Mouse (Mus musculus): ENCODE results near the gene Trp53inp2. TPM values are rescaled to one million over a fixed set of nuclear protein-coding genes. Genes with fewer than 3 reads are reported as not detected.

The Trp53inp2 gene
- total and polyA plus RNA-seq, 3 experiments = 2.7 to 7.0 TPM; not detected in 1

GRCm38 (mm10) chr2:155356971-155357591 lies 23.8 kb upstream of the Trp53inp2 start, which contains the start of gene Pigu:
Gene Pigu, minus strand, starts transcription at chr2:155357430.
- DNase-seq (ENCODE audit: low read depth, low spot score) = peak; percentile 98
- peaks cover 6% of the 10 kb centered on the region in 2 experiments for H3K4me1 ChIP-seq (ENCODE audit: control insufficient read depth in 1 of 2, insufficient read depth in 2 of 2, low read length in 2 of 2)
- no peaks in the 10 kb centered on the region for H3K27me3 ChIP-seq (ENCODE audit: control insufficient read depth in 1 of 2, insufficient read depth in 2 of 2, low read length in 2 of 2)
- H3K9ac ChIP-seq (ENCODE audit: control insufficient read depth, low read depth, low read length, poor library complexity, severe bottlenecking) = peak within 1 kb of the TSS; percentile 90
- peaks cover 0 to 14% of the 10 kb centered on the region in 2 experiments; a peak in 2 of 4 replicates for H3K36me3 ChIP-seq (ENCODE audit: control insufficient read depth in 1 of 2, insufficient read depth in 2 of 2, low read length in 2 of 2)
- no peaks in the 10 kb centered on the region for H3K9me3 ChIP-seq (replicated peaks; ENCODE audit: insufficient read depth, low read length)
- peaks cover 19% of the 10 kb centered on the region for H3K79me2 ChIP-seq (ENCODE audit: control insufficient read depth, insufficient read depth, low read length, poor library complexity)
- H3K4me3 ChIP-seq (ENCODE audit: control insufficient read depth in 1 of 2, insufficient read depth in 1 of 2, low read depth in 2 of 2, low read length in 2 of 2) = peak within 1 kb of the TSS; percentile 87 to 92
- H3K27ac ChIP-seq (ENCODE audit: control insufficient read depth, low read depth, low read length) = peak within 1 kb of the TSS; percentile 68
- TF ChIP-seq JUND (IDR thresholded peaks at IDR 0.05; ENCODE audit: low read depth, low read length) (no peak), CTCF (IDR thresholded peaks at IDR 0.05 in 2 of 3, conservative IDR thresholded peaks at IDR 0.05 in 1 of 3; ENCODE audit: control insufficient read depth in 1 of 3, insufficient read depth in 1 of 3, low read depth in 2 of 3, low read length in 3 of 3, poor library complexity in 1 of 3, severe bottlenecking in 1 of 3) (0 out of 6 replicates have a peak, but pooled peaks of 1 of the 3 experiments have one; percentile 1), ZNF384 (IDR thresholded peaks at IDR 0.05; ENCODE audit: low read depth, low read length) (no peak), MAFK (IDR thresholded peaks at IDR 0.05; ENCODE audit: borderline replicate concordance, low read depth, low read length) (no peak), ELF1 (IDR thresholded peaks at IDR 0.05; ENCODE audit: low read depth, low read length) (peak; percentile 98), MXI1 (IDR thresholded peaks at IDR 0.05; ENCODE audit: low read depth, low read length) (peak; percentile 95), POLR2A (IDR thresholded peaks at IDR 0.05; ENCODE audit: control insufficient read depth in 1 of 2, insufficient read depth in 1 of 2, low read depth in 1 of 2, low read length in 2 of 2, poor library complexity in 1 of 2) (peak; percentile 84), NRF1 (IDR thresholded peaks at IDR 0.05; ENCODE audit: insufficient read depth, low read depth, low read length, poor library complexity, severe bottlenecking) (peak; percentile 71), SIN3A (IDR thresholded peaks at IDR 0.05; ENCODE audit: low read length) (peak; percentile 98), GABPA (IDR thresholded peaks at IDR 0.05; ENCODE audit: low read depth, low read length) (no peak), RCOR1 (IDR thresholded peaks at IDR 0.05; ENCODE audit: low read depth, low read length) (no peak), KAT2A (conservative IDR thresholded peaks at IDR 0.05; ENCODE audit: low read depth, low read length) (peak; percentile 97), MYC (IDR thresholded peaks at IDR 0.05; ENCODE audit: low read depth, low read length) (peak; percentile 77; the same call in 1 of the 2 replicates), EP300 (IDR thresholded peaks at IDR 0.05; ENCODE audit: low read depth in 1 of 2, low read length in 2 of 2) (no peak), UBTF (IDR thresholded peaks at IDR 0.05; ENCODE audit: borderline replicate concordance, insufficient read depth, low read depth, low read length) (no peak), NELFE (IDR thresholded peaks at IDR 0.05; ENCODE audit: low read depth, low read length) (peak; percentile 73), ETS1 (IDR thresholded peaks at IDR 0.05; ENCODE audit: low read depth, low read length) (0 out of 2 replicates have a peak, but pooled peaks have one; percentile 26), HCFC1 (IDR thresholded peaks at IDR 0.05; ENCODE audit: low read depth, low read length) (peak; percentile 100), TBP (IDR thresholded peaks at IDR 0.05; ENCODE audit: low read depth, low read length) (peak; percentile 35; the same call in 1 of the 2 replicates), POLR2AphosphoS2 (IDR thresholded peaks at IDR 0.05; ENCODE audit: low read length) (0 out of 2 replicates have a peak, but pooled peaks have one; percentile 53), TCF12 (IDR thresholded peaks at IDR 0.05; ENCODE audit: low read depth, low read length) (peak; percentile 17; the same call in 1 of the 2 replicates), E2F4 (IDR thresholded peaks at IDR 0.05; ENCODE audit: borderline replicate concordance, low read depth, low read length) (0 out of 2 replicates have a peak, but pooled peaks have one; percentile 33)

Data from MEL (cell line).